Mouse (Mus musculus) midbrain, embryonic 14.5 days (tissue): Measurements from ENCODE around the gene Tmem178b. TPM values are rescaled to one million over a fixed set of nuclear protein-coding genes. Genes with fewer than 3 reads are reported as not detected.

Experiments used
- ATAC-seq: fragments of 200-750 bp; cut with Nextera tagmentation; 2 replicates; pipeline ENCODE4 v1.8.0; 2017; ENCODE audit warnings: moderate number of reproducible peaks, moderate library complexity; ENCODE audit not compliant: low FRiP score, low TSS enrichment
- DNase-seq: peaks from one replicate; pipeline ENCODE4 v3.0.0-alpha.2; 2015
- H3K27ac ChIP-seq: fragments of 300-500 bp; sonication (generic); replicated peaks from 2 replicates; pipeline ENCODE4 v1.5.1; 2014; ENCODE audit warnings: mild to moderate bottlenecking, low read depth, low read length, moderate library complexity
- H3K27me3 ChIP-seq: fragments of 300-500 bp; sonication (generic); 2 replicates; pipeline ENCODE4 v1.6.1; 2014; ENCODE audit warnings: low read length, control low read depth, mixed read lengths; ENCODE audit not compliant: control insufficient read depth, insufficient read depth
- H3K36me3 ChIP-seq: fragments of 300-500 bp; sonication (generic); 2 replicates; pipeline ENCODE4 v1.6.1; 2014; ENCODE audit warnings: low read length, control low read depth; ENCODE audit not compliant: control insufficient read depth, insufficient read depth
- H3K4me1 ChIP-seq: fragments of 300-500 bp; sonication (generic); 2 replicates; pipeline ENCODE4 v1.6.1; 2014; ENCODE audit warnings: mild to moderate bottlenecking, antibody characterized with exemption, low read length, control low read depth; ENCODE audit not compliant: control insufficient read depth, insufficient read depth
- H3K4me2 ChIP-seq: fragments of 300-500 bp; sonication (generic); 2 replicates; pipeline ENCODE4 v1.6.1; 2014; ENCODE audit warnings: mild to moderate bottlenecking, low read length, moderate library complexity
- H3K4me3 ChIP-seq: fragments of 300-500 bp; sonication (generic); replicated peaks from 2 replicates; pipeline ENCODE4 v1.5.1; 2014; ENCODE audit warnings: low read depth, low read length
- H3K9ac ChIP-seq: fragments of 300-500 bp; sonication (generic); replicated peaks from 2 replicates; pipeline ENCODE4 v1.6.1; 2014; ENCODE audit warnings: mild to moderate bottlenecking, low read length, moderate library complexity
- H3K9me3 ChIP-seq: fragments of 300-500 bp; sonication (generic); 2 replicates; pipeline ENCODE4 v1.6.1; 2016; ENCODE audit warnings: low read length, control low read depth, mixed read lengths; ENCODE audit not compliant: control insufficient read depth
- WGBS: fragments of 180-500 bp; shearing (Covaris S2); extraction: QIAGEN DNeasy Blood & Tissue Kit; methylation state at CpG from one replicate; pipeline ENCODE4 v1.1.7; 2014; 5-methylcytosine and 5-hydroxymethylcytosine counted together
- polyA plus RNA-seq: library from polyadenylated mRNA; unstranded; fragments of >200 nt; fragmentation: Nextera tagmentation; extraction: Ambion mirVana; gene quantifications from 2 replicates; pipeline ENCODE4 v1.2.1, GENCODE M21; 2014

Gene Tmem178b
- polyA plus RNA-seq, 1 experiment from 2014 or later = 44.6 TPM

- Histone ChIP-seq H3K27ac (no peak overlapping the region), H3K4me1 (peaks cover 9% of the 10 kb centered on the region; the same call in 1 of the 2 replicates), H3K4me3 (no peak overlapping the region), H3K4me2 (no peak overlapping the region), H3K36me3 (no peaks in the 10 kb centered on the region), H3K27me3 (no peaks in the 10 kb centered on the region), H3K9me3 (no peaks in the 10 kb centered on the region), H3K9ac (no peak overlapping the region)
- DNase-seq (no peak), ATAC-seq (no peak)
- 62% methylated on average over 3 of the region's 3 CpGs for WGBS
Measured at GRCm38 (mm10) chr6:40238857-40239256, 365.8 kb downstream of the Tmem178b start.

GRCm38 (mm10) chr6:40240671-40241070 lies 367.6 kb downstream of the Tmem178b start:
- Histone ChIP-seq H3K4me1 (no peaks in the 10 kb centered on the region), H3K9ac (no peak overlapping the region), H3K4me3 (no peak overlapping the region), H3K27ac (no peak overlapping the region), H3K27me3 (no peaks in the 10 kb centered on the region), H3K9me3 (no peaks in the 10 kb centered on the region), H3K4me2 (no peak overlapping the region), H3K36me3 (no peaks in the 10 kb centered on the region)
- 84% methylated on average over 2 of the region's 2 CpGs for WGBS
- DNase-seq (no peak), ATAC-seq (no peak)

- 0 out of 2 replicates have a peak, but pooled peaks cover 3% of the 10 kb centered on the region for H3K36me3 ChIP-seq
- no peaks in the 10 kb centered on the region for H3K4me1 ChIP-seq
- DNase-seq = no peak
- no peak overlapping the region for H3K9ac ChIP-seq
- H3K4me3 ChIP-seq = no peak overlapping the region
- no peak for ATAC-seq
- 97% methylated on average over 17 of the region's 17 CpGs for WGBS
- no peaks in the 10 kb centered on the region for H3K9me3 ChIP-seq
- H3K27ac ChIP-seq = no peak overlapping the region
- no peak overlapping the region for H3K4me2 ChIP-seq
- no peaks in the 10 kb centered on the region for H3K27me3 ChIP-seq
Measured at GRCm38 (mm10) chr6:40247398-40247946, 374.4 kb downstream of the Tmem178b start.

GRCm38 (mm10) chr6:40249939-40250338 lies 376.9 kb downstream of the Tmem178b start:
- no peak overlapping the region for H3K27ac ChIP-seq
- ATAC-seq = no peak
- H3K4me2 ChIP-seq = no peak overlapping the region
- no peaks in the 10 kb centered on the region for H3K4me1 ChIP-seq
- DNase-seq = no peak
- no peaks in the 10 kb centered on the region for H3K9me3 ChIP-seq
- no peak overlapping the region for H3K4me3 ChIP-seq
- no peaks in the 10 kb centered on the region for H3K27me3 ChIP-seq
- H3K9ac ChIP-seq = no peak overlapping the region
- 0 out of 2 replicates have a peak, but pooled peaks cover 3% of the 10 kb centered on the region for H3K36me3 ChIP-seq

- Histone ChIP-seq H3K9me3 (no peaks in the 10 kb centered on the region), H3K36me3 (no peaks in the 10 kb centered on the region), H3K4me3 (no peak overlapping the region), H3K4me1 (no peaks in the 10 kb centered on the region), H3K27ac (no peak overlapping the region), H3K9ac (no peak overlapping the region), H3K4me2 (no peak overlapping the region), H3K27me3 (no peaks in the 10 kb centered on the region)
- 97% methylated on average over 1 of the region's 1 CpGs for WGBS
- DNase-seq (no peak), ATAC-seq (no peak)
Measured at GRCm38 (mm10) chr6:40263687-40264086, 390.6 kb downstream of the Tmem178b start.

GRCm38 (mm10) chr6:40300707-40301106 lies 427.6 kb downstream of the Tmem178b start:
- Histone ChIP-seq H3K27me3 (no peaks in the 10 kb centered on the region), H3K27ac (no peak overlapping the region), H3K9ac (no peak overlapping the region), H3K4me2 (no peak overlapping the region), H3K36me3 (no peaks in the 10 kb centered on the region), H3K4me1 (no peaks in the 10 kb centered on the region), H3K4me3 (no peak overlapping the region), H3K9me3 (no peaks in the 10 kb centered on the region)
- ATAC-seq (no peak), DNase-seq (no peak)
- 80% methylated on average over 5 of the region's 5 CpGs for WGBS

- no peaks in the 10 kb centered on the region for H3K36me3 ChIP-seq
- H3K4me3 ChIP-seq = no peak overlapping the region
- WGBS = 16% methylated on average over 6 of the region's 6 CpGs
- no peaks in the 10 kb centered on the region for H3K27me3 ChIP-seq
- H3K27ac ChIP-seq = no peak overlapping the region
- H3K4me1 ChIP-seq = no peaks in the 10 kb centered on the region
- ATAC-seq = peak; percentile 55; the same call in 1 of the 2 replicates
- no peak overlapping the region for H3K9ac ChIP-seq
- no peak overlapping the region for H3K4me2 ChIP-seq
- no peaks in the 10 kb centered on the region for H3K9me3 ChIP-seq
- DNase-seq = peak; percentile 90
Measured at GRCm38 (mm10) chr6:40303379-40303778, 430.3 kb downstream of the Tmem178b start.

Other genes with a start within 250 kb of the Tmem178b start
- gene Braf, start 147.8 kb upstream of the Tmem178b start, polyA plus RNA-seq = 22.5 and 25.9 TPM in 2 replicates
- gene Mrps33, start 62.3 kb upstream of the Tmem178b start, polyA plus RNA-seq = 192 and 205 TPM in 2 replicates